Mouse (Mus musculus) megakaryocyte, embryonic 14.5 days (primary cell): ENCODE data around the gene Krtap11-1.

ENCODE experiments used
- FLI1 ChIP-seq: IDR thresholded peaks from 2 replicates; pipeline ENCODE4 v1.6.1; 2012; ENCODE audit warnings: low read length, inconsistent platforms, mixed read lengths
- GATA1 ChIP-seq: IDR thresholded peaks from 3 replicates; pipeline ENCODE4 v1.6.1; 2012; ENCODE audit warnings: mixed read lengths, low read length, inconsistent platforms, borderline replicate concordance

DNA sequence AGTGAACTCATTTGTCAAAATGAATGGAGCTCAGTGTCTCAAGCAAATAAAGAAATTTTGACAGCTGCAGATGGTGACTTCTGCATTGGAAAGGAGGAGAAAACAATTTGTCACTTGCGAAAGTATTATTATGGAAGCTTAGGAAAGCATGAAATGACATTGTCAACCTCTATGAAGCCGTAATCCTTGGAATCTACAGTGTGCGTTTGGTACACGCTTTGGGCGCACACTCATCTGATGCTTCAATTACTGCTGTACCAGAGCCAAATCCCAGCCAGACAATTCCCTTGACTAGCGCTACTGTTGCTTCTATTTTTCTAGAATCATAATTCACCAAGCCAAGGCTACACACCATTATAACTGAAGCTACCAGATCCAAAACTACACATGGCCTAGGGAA is 33.6 kb downstream of the Krtap11-1 start:
- TF ChIP-seq FLI1 (no peak), GATA1 (no peak)
